ENCODE assay signal across 17 mouse cellular contexts in the genomic region with DNA sequence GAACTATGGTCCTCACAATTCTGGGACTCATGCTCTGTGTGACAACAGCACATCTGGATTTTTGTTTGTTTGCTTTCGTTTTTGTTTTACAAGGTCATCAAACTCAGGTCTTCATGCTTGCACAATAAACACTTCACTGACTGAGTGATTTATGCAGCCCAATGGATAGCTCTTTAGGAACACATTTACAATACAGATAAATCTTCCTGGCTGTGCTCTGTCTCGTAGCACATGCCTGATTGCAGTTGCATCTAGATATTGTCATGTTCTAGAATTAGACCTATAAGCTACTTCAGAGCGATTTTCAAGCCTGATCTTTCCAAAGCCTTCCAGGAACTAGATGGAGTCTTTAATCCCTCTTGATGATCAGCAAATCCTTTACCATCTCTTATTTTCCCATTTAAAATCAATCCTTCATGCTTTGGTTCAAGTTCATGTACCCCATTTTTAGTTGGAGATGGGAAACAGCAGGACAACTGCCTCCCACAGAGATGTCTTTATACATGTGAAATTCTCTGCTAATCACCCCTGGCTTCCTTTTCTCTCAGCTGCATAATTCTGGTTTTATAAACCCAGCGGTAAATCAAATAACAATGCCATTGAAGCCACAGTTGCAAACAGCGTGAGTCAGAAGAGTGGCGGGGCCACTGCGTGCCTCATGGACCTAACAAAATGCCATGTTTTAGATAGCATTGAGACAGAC. TPM values are rescaled to one million over a fixed set of nuclear protein-coding genes. Genes with fewer than 3 reads are reported as not detected.
DNase-seq lines count a peak whose midpoint lies in the region; ATAC-seq and TF ChIP-seq lines count a peak whose summit lies in the region.
"Had no signal": no experiment of that assay in that cellular context is flagged by ENCODE, and none has a peak within 500 bp of the region (broad histone marks: within the 10 kb centered on the region; RNA-seq: fewer than 3 reads in every experiment).

No protein-coding gene starts in this region.

- H3K27ac ChIP-seq in CH12.LX (ENCODE audit: insufficient read depth, low read depth) = no peak overlapping the region
- H3K27ac ChIP-seq in kidney, embryonic 15.5 days = no peak overlapping the region
- H3K27ac ChIP-seq: gastrocnemius, adult 2 months; heart, embryonic 13.5 days; limb, embryonic 15.5 days had no signal

- no peaks in the 10 kb centered on the region for H3K79me2 ChIP-seq in CH12.LX (replicated peaks; ENCODE audit: control insufficient read depth, extremely low read depth, insufficient read depth, poor library complexity, severe bottlenecking)

- H3K36me3 ChIP-seq in CH12.LX (replicated peaks in 1 of 2; ENCODE audit: control insufficient read depth in 1 of 2, insufficient read depth in 1 of 2, low read length in 1 of 2) = no peaks in the 10 kb centered on the region
- no peaks in the 10 kb centered on the region for H3K36me3 ChIP-seq in kidney, embryonic 15.5 days
- H3K36me3 ChIP-seq: heart, embryonic 13.5 days; limb, embryonic 15.5 days had no signal

- H3K4me3 ChIP-seq in CH12.LX (replicated peaks in 1 of 3; ENCODE audit: low read depth in 2 of 3, low read length in 2 of 3, poor library complexity in 1 of 3) = no peak overlapping the region
- H3K4me3 ChIP-seq in kidney, embryonic 15.5 days (replicated peaks) = no peak overlapping the region
- H3K4me3 ChIP-seq: gastrocnemius, adult 2 months; heart, embryonic 13.5 days; limb, embryonic 15.5 days had no signal

- TF ChIP-seq POLR2A in CH12.LX (IDR thresholded peaks at IDR 0.05; ENCODE audit: low read depth, low read length) = no peak
- TF ChIP-seq POLR2A in brain, embryonic 14.5 days (IDR thresholded peaks at IDR 0.05; ENCODE audit: borderline replicate concordance, extremely low read depth, insufficient read depth, insufficient read length, poor library complexity, severe bottlenecking) = no peak

- 15% methylated on average over 7 of the region's 7 CpGs for WGBS in kidney, embryonic 15.5 days

- peak overlapping the region; percentile 23; the same call in 1 of the 2 replicates for H3K4me2 ChIP-seq in CH12.LX (ENCODE audit: insufficient read depth, low read depth, poor library complexity, severe bottlenecking)
- no peak overlapping the region for H3K4me2 ChIP-seq in kidney, embryonic 15.5 days
- H3K4me2 ChIP-seq: heart, embryonic 13.5 days; limb, embryonic 15.5 days; lung, embryonic 14.5 days had no signal

- no peak overlapping the region for H3K9ac ChIP-seq in CH12.LX (ENCODE audit: insufficient read depth, low read depth)
- no peak overlapping the region for H3K9ac ChIP-seq in kidney, embryonic 15.5 days
- H3K9ac ChIP-seq: heart, embryonic 13.5 days; limb, embryonic 15.5 days; lung, embryonic 14.5 days had no signal

- no peak for ATAC-seq in kidney, embryonic 15.5 days (replicated peaks; ENCODE audit: low FRiP score)
- ATAC-seq: activated CD4-positive, CD25-positive, alpha-beta regulatory T cell, adult 4 months had no signal

- no peaks in the 10 kb centered on the region for H3K9me3 ChIP-seq in CH12.LX (replicated peaks; ENCODE audit: low read length)
- H3K9me3 ChIP-seq in kidney, embryonic 15.5 days (replicated peaks) = no peaks in the 10 kb centered on the region
- H3K9me3 ChIP-seq: heart, embryonic 13.5 days; limb, embryonic 15.5 days had no signal

- in situ Hi-C loops in CH12.LX (cut with MboI; ENCODE audit: low pct_ligation_motif_present, low pct_unique_long_range_greater_than_20kb, low sequenced_read_pairs) = no loop called here

- dilution Hi-C loops in CH12.LX (cut with MboI; ENCODE audit: extremely low pct_ligation_motif_present, extremely low pct_unique_long_range_greater_than_20kb, low sequenced_read_pairs) = no loop called here

- no peaks in the 10 kb centered on the region; a peak in 1 of 4 replicates for H3K4me1 ChIP-seq in CH12.LX (ENCODE audit: control insufficient read depth in 1 of 2, insufficient read depth in 2 of 2)
- H3K4me1 ChIP-seq in kidney, embryonic 15.5 days = peaks cover 6% of the 10 kb centered on the region; the same call in 1 of the 2 replicates
- H3K4me1 ChIP-seq: heart, embryonic 13.5 days; limb, embryonic 15.5 days had no signal

- DNase-seq in adrenal gland, adult 2 months = peak; percentile 44
- no peak for DNase-seq in adrenal gland, adult 8-10 months
- DNase-seq in CH12.LX (ENCODE audit: extremely low read depth) = no peak
- DNase-seq in brain, embryonic 14.5 days (ENCODE audit: low read depth) = peak; percentile 71
- DNase-seq in mesoderm, embryonic 11.5 days (ENCODE audit: low read depth, low spot score) = peak; percentile 67
- no peak for DNase-seq in thymus, postnatal 14 days
- no peak for DNase-seq in layer of hippocampus, adult 11-12 months (ENCODE audit: low spot score)
- DNase-seq: gastrocnemius, adult 2 months; kidney, postnatal 36 days; lung, embryonic 14.5 days; thymus, adult 2 months had no signal

- TF ChIP-seq CTCF in CH12.LX (conservative IDR thresholded peaks at IDR 0.05 in 1 of 2, IDR thresholded peaks at IDR 0.05 in 1 of 2; ENCODE audit: low read depth in 2 of 2, low read length in 2 of 2) = no peak
- no peak for TF ChIP-seq CTCF in brain, embryonic 14.5 days (IDR thresholded peaks at IDR 0.05; ENCODE audit: borderline replicate concordance, extremely low read depth, insufficient read depth, insufficient read length)

- no peaks in the 10 kb centered on the region for H3K27me3 ChIP-seq in CH12.LX (replicated peaks)
- H3K27me3 ChIP-seq in kidney, embryonic 15.5 days = 0 out of 2 replicates have a peak, but pooled peaks cover 3% of the 10 kb centered on the region
- H3K27me3 ChIP-seq: limb, embryonic 15.5 days had no signal

- TF ChIP-seq EP300 in CH12.LX (IDR thresholded peaks at IDR 0.05; ENCODE audit: low read length) = no peak

- TF ChIP-seq RAD21 in CH12.LX (IDR thresholded peaks at IDR 0.05; ENCODE audit: low read depth, low read length) = no peak

TF ChIP-seq in CH12.LX, 34 proteins besides CTCF, POLR2A, EP300 and RAD21:
- TF ChIP-seq MEF2A (IDR thresholded peaks at IDR 0.05; ENCODE audit: borderline replicate concordance, low read depth, low read length) (no peak), MAX (IDR thresholded peaks at IDR 0.05; ENCODE audit: low read length) (no peak), SMC3 (IDR thresholded peaks at IDR 0.05; ENCODE audit: low read depth, low read length) (no peak)

RNA-seq across cellular contexts. Expression of gene Gprc5d, which starts 5.5 kb away (rescaled TPM):
- not detected for total RNA-seq in adrenal gland, adult 2 months (2021)
- not detected in 2 replicates for polyA plus RNA-seq in adrenal gland, adult 2 months (2012; rRNA removed)
- not detected for total RNA-seq in adrenal gland, adult 8-10 months (2022)
- total RNA-seq in CH12.LX (2012; rRNA removed) (not detected in 2 replicates), CH12.LX (2014; rRNA removed) (not detected in 2 replicates)
- polyA plus RNA-seq in CH12.LX (2012; ENCODE audit: insufficient read length, low read depth) = not detected in 2 replicates
- 0.08 TPM in 1 of 2 replicates, not detected in the other for polyA plus RNA-seq in brain, embryonic 14.5 days (2012; rRNA removed)
- polyA plus RNA-seq in kidney, embryonic 15.5 days (2015; fragmentation: Nextera tagmentation; extraction: Ambion mirVana) = not detected in 2 replicates
- total RNA-seq: common myeloid progenitor, adult 5-6 weeks; gastrocnemius, adult 2 months; megakaryocyte, adult 5-6 weeks had no signal
- polyA plus RNA-seq: activated CD4-positive, CD25-positive, alpha-beta regulatory T cell, adult 4 months; heart, embryonic 13.5 days; limb, embryonic 15.5 days; lung, embryonic 14.5 days had no signal

RNA-seq across cellular contexts. Expression of gene Gprc5a, which starts 47.1 kb away (rescaled TPM):
- total RNA-seq in adrenal gland, adult 2 months (2021) = 1 to 10 TPM in 1 of 2 experiments, under 1 TPM in 1; 0.55 to 1.0 TPM
- polyA plus RNA-seq in adrenal gland, adult 2 months (2012; rRNA removed) = 0.18 and 0.27 TPM in 2 replicates
- under 1 TPM; 0.27 to 0.59 (median 0.41) TPM for total RNA-seq in adrenal gland, adult 8-10 months (2022)
- total RNA-seq in CH12.LX (2012; rRNA removed) (0.08 TPM in 1 of 2 replicates, not detected in the other), CH12.LX (2014; rRNA removed) (not detected in 2 replicates)
- 0.59 and 0.65 TPM in 2 replicates for polyA plus RNA-seq in CH12.LX (2012; ENCODE audit: insufficient read length, low read depth)
- polyA plus RNA-seq in brain, embryonic 14.5 days (2012; rRNA removed) = 0.18 and 0.48 TPM in 2 replicates
- polyA plus RNA-seq in kidney, embryonic 15.5 days (2015; fragmentation: Nextera tagmentation; extraction: Ambion mirVana) = 13.8 and 14.0 TPM in 2 replicates

Comparison
In these comparisons a context has a peak if more than half of its experiments do, and no peak if none do; other contexts are left out.
1. DNase-seq: peak in adrenal gland, adult 2 months (single experiment), brain, embryonic 14.5 days (single experiment) and mesoderm, embryonic 11.5 days (single experiment); none in adrenal gland, adult 8-10 months (single experiment), CH12.LX (single experiment), thymus, postnatal 14 days (single experiment) and layer of hippocampus, adult 11-12 months (single experiment).